Mouse (Mus musculus): ENCODE measurements around the gene Snx14.

GRCm38 (mm10) chr9:88438555-88439237 lies at the start of gene Snx14:
- no peak for TF ChIP-seq CTCF (IDR thresholded peaks at IDR 0.05; ENCODE audit: low read depth)
- 0 out of 2 replicates have a peak, but pooled peaks have one; percentile 29 for TF ChIP-seq EP300 (IDR thresholded peaks at IDR 0.05; ENCODE audit: low read depth)

Measured in heart, postnatal 0 days (tissue).